Mouse (Mus musculus) left cerebral cortex, adult 18-20 months (tissue): Measurements from ENCODE around the gene Ehbp1. TPM values are rescaled to one million over a fixed set of nuclear protein-coding genes. Genes with fewer than 3 reads are reported as not detected.

Source experiments
- DNase-seq, 2 experiments: peaks; one replicate each; pipeline ENCODE4 v3.0.0; 2021 to 2022; ENCODE audit warnings: low spot score in 2 of 2, mixed read lengths in 1 of 2
- total RNA-seq, 2 experiments: library from RNA; stranded (reverse); gene quantifications; 2 replicates each; pipeline ENCODE4 v1.2.3; 2021

The Ehbp1 gene
- total RNA-seq, 2 experiments from 2014 or later = 50.0 to 55.6 TPM

- no peak for DNase-seq
These were observed 143.7 kb downstream of the Ehbp1 start for GRCm38 (mm10) chr11:22198406-22198805.

DNA sequence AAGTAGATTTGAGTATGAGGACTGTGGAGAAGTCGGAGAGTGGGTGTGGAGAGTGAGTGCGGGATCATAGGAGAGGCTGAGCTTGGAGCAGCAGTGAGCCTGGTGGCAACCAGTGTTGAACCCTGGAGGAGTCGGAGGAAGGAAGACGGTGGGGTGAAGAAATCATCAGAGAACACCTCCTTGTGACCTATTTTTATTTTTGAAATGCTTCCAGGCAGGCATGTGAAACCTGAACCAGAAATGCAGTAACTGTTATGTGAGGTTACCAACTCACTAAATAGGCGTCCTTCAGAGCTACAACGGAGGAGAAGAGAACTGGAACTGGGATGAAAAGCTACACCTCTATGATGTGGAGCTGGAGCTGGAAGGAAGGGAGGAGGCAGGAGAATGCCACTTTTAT is 144.2 kb downstream of the Ehbp1 start:
- DNase-seq = no peak

GRCm38 (mm10) chr11:22196776-22197175 is 145.3 kb downstream of the Ehbp1 start:
- DNase-seq = no peak

DNA sequence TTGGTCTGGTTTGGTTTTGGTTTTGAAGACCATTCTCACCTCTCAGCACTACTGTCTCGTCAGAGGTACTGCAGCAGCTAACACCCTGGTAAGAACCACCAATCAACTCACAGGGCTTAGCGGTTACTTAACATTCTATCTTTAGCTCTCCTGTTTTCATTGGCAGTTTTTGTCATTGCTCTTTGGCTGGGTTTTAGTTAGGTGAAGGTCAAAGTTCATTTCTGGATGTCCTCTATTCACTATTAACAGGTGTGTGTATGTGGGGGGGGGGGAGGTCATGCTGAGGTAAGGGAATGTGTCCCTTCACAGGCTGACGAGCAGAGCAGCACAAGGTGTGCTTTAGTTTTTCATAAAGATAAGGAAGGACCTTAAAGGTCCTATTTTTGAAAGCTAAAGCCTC is 147.5 kb downstream of the Ehbp1 start:
- no peak for DNase-seq

- no peak for DNase-seq
These were observed 151.5 kb downstream of the Ehbp1 start for GRCm38 (mm10) chr11:22190576-22190975.

DNA sequence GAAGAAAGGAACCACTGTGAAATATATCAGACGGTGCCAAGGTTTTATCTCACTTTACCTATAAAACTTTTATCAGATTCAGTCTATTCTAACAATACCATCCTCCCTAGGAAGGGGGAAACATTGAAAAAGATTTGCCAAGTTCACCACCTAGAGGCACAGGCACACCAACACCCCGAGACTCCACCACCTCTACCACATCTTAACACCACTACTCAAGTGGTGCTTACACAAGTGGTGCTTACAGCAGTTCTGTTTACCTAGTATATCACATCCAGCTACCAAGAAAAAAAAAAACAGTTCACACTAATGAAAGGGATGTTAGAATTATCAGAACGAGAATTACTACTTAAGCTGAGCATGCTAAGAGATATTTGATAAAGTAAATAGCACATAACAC is 152.1 kb downstream of the Ehbp1 start:
- no peak for DNase-seq

DNA sequence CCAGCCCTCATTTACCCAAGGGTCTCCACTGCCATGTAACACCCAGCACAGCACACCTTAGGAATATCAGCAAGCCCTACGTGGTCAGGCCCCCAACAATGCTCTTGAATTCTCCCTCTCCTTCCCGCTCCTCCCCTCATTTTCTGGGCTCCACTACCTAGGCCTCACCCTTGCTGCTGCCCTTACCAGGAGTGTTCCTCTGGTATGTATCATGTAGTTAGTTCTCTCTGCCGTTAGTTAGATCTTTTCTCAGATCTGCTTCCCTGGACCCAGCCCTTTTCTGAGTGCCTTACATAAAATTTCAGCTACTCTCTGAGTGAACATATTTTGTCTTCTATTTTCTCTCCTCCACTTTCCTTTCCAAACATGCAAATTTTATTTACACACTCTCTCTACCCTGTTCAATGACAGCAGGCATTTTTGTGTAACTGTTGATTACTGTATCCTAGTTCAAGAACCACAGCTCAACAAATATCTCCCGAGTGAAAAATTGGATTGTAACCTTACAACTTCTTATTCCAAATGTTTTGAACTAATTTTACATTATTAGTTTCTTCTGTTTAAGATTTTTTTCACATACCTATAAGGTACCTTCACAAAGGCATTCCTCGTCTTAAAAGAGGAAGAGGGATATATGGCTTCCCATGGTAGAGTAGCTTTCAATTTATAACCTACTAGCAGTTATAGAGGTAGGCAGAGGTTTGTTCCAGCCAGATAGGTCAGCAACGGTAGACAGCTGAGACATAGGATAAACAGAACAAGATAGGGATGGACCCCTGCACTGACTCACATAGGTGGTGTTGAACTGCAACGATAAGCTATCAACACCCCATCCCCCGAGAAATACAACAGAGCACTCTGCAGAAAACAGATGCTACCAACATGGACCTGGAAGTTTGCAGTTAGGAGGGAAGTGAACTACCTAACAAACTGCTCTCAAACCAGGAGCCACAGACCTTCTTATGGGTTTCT is 160.3 kb downstream of the Ehbp1 start:
- no peak for DNase-seq

GRCm38 (mm10) chr11:22180146-22180545 is 161.9 kb downstream of the Ehbp1 start:
- DNase-seq = no peak

DNA sequence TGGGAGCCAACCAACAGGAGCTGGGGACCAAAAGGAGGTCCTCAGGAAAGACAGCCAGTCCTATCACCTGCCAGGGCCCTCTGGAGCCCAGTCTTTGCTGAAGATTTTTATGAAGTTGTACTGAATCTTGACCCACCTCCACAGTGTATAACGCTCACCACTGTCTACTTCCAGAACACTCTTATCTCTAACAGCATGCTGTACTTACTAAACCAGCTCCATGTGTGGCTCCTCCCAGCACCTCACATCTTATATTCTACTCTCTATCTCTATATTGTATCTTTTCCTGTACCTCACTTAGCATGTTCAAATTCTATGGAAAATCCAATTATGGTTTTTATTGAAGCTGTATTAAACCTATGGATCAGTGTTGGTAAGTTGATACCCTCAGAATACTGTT is 163.5 kb downstream of the Ehbp1 start:
- DNase-seq = no peak

GRCm38 (mm10) chr11:22174311-22174710 is 167.8 kb downstream of the Ehbp1 start:
- DNase-seq = no peak

DNA sequence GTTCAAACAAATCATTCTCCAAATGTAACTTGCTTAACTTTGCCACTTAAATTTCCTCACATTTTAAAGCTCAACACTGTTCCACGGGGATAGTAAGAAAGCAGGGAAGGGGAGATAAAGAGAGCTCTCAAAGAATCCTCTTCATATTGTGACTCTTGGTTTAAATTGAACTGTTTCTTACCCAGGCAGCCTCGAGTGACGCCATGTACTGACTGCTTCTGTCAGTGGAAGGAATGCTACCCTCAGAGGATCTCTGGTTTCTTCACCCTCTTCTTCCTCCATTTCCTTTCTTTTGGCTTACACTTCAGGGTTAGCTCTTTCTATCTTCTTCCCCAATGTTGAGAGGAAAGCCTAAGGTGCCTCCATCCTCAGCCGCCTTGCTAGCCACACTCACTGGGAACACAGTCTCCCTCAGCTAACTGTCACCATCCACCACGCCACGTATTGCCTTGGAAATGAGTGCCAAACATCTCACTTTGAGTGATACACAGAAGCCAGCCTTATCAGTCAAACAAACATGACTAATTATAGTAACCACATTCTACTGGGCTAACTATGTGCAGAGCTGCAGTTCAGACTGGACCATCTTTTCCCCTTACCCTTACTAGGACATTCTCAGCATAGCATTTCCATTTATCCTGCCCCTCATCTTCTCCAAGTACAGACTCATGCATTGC is 171.0 kb downstream of the Ehbp1 start:
- no peak for DNase-seq

DNA sequence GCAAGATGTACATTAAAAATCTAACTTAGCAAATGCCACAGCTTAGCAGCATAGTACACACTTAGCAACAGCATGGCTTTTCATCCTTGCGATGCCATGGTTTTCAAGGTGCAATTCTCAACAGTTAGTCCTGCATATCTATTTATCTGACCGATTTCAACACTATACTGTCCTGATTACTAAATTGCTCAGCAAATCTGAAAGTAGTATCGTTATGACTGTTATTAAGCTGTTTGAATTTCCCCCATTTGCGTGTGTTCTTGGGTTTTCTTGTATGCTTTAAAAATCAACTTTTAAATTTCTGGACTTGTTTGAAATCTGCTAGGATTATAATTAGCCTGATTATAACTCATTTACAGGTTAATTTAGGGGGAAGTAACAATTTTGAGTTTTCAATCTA is 184.2 kb downstream of the Ehbp1 start:
- DNase-seq = no peak

DNA sequence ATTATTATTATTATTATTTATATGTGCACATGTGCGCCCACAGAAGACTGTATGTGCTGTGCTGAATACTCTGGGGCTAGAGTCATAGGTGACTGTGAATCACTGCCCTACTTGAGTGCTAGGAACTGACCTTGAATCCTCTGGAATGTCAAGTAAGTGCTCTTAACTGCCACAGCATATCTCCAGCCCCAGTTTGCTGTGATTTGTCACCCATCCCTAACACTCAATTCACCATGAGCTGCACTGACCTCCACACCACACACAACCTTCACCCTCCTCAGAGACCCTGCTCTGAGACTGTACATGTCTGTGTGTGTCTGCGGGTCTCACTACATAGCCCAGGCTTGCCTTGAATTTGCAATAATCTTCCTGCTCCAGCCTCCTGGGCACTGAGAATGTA is 185.9 kb downstream of the Ehbp1 start:
- DNase-seq = no peak

GRCm38 (mm10) chr11:22155366-22156095 is 186.6 kb downstream of the Ehbp1 start:
- no peak for DNase-seq

GRCm38 (mm10) chr11:22154501-22155294 is 187.4 kb downstream of the Ehbp1 start:
- no peak for DNase-seq

DNA sequence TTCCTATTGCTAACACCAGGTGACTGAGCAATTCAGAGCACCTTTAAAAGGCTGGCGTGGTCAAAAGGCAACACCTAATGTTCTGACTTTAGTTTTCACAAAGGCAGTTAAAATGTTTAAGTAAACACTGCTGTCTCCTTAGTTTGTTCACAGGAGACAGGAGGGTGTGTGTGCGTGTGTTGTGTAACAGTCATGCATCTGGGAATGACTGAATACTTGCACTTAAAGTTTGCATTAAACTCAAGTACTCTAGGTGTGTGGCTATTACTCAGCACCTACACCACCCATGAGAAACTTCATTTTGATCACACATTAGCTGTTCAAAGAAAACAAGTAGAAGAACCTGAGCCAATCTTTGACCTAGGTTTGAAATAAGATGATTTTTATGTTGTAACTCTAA is 201.4 kb downstream of the Ehbp1 start:
- no peak for DNase-seq

- no peak for DNase-seq
These were observed 203.6 kb downstream of the Ehbp1 start for GRCm38 (mm10) chr11:22138466-22138865.

- no peak for DNase-seq
These were observed 216.9 kb downstream of the Ehbp1 start for GRCm38 (mm10) chr11:22125188-22125587.

- DNase-seq = no peak
These were observed 223.2 kb downstream of the Ehbp1 start for GRCm38 (mm10) chr11:22118853-22119252.

DNA sequence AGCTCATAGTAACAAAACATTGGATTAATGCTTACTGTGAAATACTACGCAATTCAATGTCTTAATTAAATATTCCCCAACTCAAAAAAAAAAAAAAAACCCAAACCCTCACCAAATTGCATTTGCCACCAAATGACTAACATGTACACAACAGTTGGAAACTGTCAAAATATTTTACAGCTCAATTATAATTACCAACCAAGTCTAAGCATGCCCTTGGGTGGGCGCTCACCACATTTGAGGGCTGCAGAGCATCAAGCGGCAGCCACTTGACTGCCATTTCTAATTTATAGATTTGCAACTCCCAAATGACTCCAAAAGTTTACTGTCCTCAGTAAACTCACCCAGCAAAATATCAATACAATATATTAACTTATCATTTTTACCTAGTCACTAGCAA is 229.9 kb downstream of the Ehbp1 start:
- no peak for DNase-seq

DNA sequence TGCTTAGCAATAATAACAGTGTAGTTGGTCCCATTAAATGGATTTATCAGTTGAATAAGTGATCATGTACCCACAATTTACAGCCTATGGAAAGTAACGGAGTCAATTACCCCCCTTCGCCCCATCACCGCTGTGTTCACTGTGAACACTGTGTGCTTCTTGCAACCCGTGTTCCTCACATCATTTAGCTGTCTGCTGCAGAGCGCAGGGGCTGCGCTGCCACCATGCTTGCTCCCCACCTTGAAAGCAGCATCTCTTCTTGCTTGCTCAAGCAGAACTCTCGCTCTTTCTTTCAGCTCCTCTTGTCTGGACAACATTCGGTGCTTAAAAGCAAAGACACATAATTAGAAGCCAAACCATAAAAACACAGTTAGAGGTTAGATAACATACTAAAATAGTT is 252.7 kb downstream of the Ehbp1 start:
- DNase-seq = no peak
